Mouse (Mus musculus) 3134 (cell line): Measurements from ENCODE around the gene Prss12.
A peak's percentile ranks its signal among the peaks of the same experiment; 100 is the strongest.

ENCODE experiments used
- DNase-seq: peaks from one replicate; pipeline ENCODE4 v3.0.0-alpha.2; 2011; ENCODE audit warnings: low spot score; ENCODE audit not compliant: insufficient read length; ENCODE audit errors: extremely low read depth

Gene Prss12

GRCm38 (mm10) chr3:123446708-123447537 is at the start of gene Prss12:
TSS of gene Prss12 (plus strand) at chr3:123446913.
- DNase-seq = no peak

GRCm38 (mm10) chr3:123397562-123398481 is 48.9 kb upstream of the Prss12 start:
- DNase-seq = no peak

- DNase-seq = no peak
Measured at GRCm38 (mm10) chr3:123404945-123405344, 41.8 kb upstream of the Prss12 start.

GRCm38 (mm10) chr3:123411821-123412578 is 34.7 kb upstream of the Prss12 start:
- no peak for DNase-seq

- no peak for DNase-seq
Measured at GRCm38 (mm10) chr3:123413173-123413572, 33.5 kb upstream of the Prss12 start.

GRCm38 (mm10) chr3:123425647-123426046 is 21.1 kb upstream of the Prss12 start:
- DNase-seq = no peak

- no peak for DNase-seq
Measured at GRCm38 (mm10) chr3:123428005-123428404, 18.7 kb upstream of the Prss12 start.

GRCm38 (mm10) chr3:123429597-123430458 is 16.9 kb upstream of the Prss12 start:
- DNase-seq = no peak

- DNase-seq = no peak
Measured at GRCm38 (mm10) chr3:123431951-123432674, 14.6 kb upstream of the Prss12 start.

- DNase-seq = no peak
Measured at GRCm38 (mm10) chr3:123433362-123433761, 13.4 kb upstream of the Prss12 start.

GRCm38 (mm10) chr3:123437608-123438007 is 9.1 kb upstream of the Prss12 start:
- no peak for DNase-seq

GRCm38 (mm10) chr3:123440490-123440889 is 6.2 kb upstream of the Prss12 start:
- DNase-seq = no peak

GRCm38 (mm10) chr3:123444466-123444865 is 2.2 kb upstream of the Prss12 start:
- no peak for DNase-seq

- no peak for DNase-seq
Measured at GRCm38 (mm10) chr3:123447538-123448059, 886 bp downstream of the Prss12 start.

GRCm38 (mm10) chr3:123448096-123448495 is 1.4 kb downstream of the Prss12 start:
- DNase-seq = no peak

GRCm38 (mm10) chr3:123450107-123450506 is 3.4 kb downstream of the Prss12 start:
- DNase-seq = no peak

GRCm38 (mm10) chr3:123452904-123453303 is 6.2 kb downstream of the Prss12 start:
- DNase-seq = no peak

- DNase-seq = peak; percentile 22
Measured at GRCm38 (mm10) chr3:123459492-123459891, 12.8 kb downstream of the Prss12 start.

GRCm38 (mm10) chr3:123460436-123460835 is 13.7 kb downstream of the Prss12 start:
- no peak for DNase-seq
